Mouse (Mus musculus) lung, postnatal 10 days (tissue): ENCODE results near the gene Gpnmb.
A peak's percentile ranks its signal among the peaks of the same experiment; 100 is the strongest.

Experiments used
- DNase-seq: peaks from one replicate; pipeline ENCODE4 v3.0.0; 2021

Gpnmb gene

DNA sequence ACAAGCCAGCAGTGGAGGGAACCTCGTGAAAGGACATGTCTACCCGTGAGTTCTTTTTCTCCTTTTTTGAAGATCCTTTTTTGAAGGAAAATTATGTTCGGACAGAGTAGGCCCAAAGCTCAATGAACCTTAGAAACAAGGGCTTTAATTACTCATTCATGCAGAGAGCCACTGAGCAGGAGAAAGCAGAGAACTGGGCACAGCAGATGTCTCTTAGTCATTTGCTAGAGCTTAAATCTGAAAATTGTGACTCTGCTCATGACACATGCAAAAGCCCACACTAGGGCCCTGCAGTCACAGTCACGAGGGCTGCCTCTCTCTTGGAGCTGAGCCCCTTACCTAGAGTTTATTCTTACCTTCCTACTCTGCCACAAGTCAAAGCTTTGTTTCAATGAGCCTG, 3.6 kb upstream of the Gpnmb start:
- DNase-seq, result no peak

DNA sequence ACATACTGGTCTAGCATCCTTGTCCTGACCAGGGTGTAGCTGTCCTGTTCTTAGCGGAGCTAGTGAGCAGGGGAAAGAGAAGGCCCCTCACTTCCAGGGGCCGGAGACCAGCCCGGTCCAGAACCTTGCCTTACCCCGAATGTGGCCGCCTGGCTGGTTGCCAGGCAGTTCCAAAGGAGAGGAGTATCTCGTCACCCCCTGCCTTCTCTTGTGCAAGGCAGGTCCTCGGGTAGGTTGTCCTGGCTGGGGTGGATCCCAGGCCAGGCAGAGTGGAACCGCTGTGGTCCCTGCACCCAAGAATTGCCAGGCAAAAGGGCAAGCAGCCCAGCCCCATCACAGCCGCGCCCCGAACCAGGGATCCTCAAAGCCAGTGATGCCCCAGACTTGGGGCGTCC, 919 bp downstream of the Gpnmb start:
- DNase-seq, result no peak

- DNase-seq, result peak; percentile 82
These were observed 3.3 kb downstream of the Gpnmb start for GRCm38 (mm10) chr6:49039470-49040180.

DNA sequence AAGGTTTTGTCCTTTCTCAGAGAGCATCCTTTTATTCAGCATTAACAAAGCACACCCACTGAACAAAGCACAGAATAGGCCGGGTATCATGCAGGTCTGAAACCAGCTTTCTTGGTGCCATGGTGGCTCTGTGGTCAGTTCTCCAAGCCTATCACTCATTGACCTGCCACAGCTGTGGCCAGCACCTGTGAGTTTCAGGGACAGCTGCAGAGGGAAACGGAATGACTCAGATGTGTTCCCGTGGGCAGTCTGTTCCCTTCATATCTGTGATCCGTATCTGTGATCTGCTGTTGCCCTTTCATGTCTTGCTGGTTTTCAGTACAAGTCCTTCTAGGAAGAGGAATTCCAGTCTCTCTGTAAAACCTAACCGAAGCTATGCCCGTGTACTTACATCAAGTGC, 10.2 kb downstream of the Gpnmb start:
- no peak for DNase-seq

DNA sequence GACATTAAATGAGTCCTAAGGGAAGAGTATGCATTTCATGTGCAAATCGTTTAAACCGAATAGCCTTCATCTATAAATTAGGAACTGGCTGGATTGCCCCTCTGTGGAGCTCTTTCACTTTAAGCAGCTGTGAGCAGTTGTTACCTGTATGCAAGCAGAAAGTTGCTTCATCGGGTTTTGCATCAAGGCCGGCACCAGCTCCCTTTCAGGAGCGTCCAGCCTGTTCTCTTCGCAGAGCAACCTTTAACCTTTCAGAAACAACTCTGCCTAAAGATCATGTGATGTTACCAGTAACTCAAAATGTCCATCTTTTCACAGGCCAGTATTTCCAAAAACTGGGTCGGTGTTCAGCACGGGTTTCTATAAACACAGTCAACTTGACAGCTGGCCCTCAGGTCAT, 10.6 kb downstream of the Gpnmb start:
- DNase-seq, result no peak

DNA sequence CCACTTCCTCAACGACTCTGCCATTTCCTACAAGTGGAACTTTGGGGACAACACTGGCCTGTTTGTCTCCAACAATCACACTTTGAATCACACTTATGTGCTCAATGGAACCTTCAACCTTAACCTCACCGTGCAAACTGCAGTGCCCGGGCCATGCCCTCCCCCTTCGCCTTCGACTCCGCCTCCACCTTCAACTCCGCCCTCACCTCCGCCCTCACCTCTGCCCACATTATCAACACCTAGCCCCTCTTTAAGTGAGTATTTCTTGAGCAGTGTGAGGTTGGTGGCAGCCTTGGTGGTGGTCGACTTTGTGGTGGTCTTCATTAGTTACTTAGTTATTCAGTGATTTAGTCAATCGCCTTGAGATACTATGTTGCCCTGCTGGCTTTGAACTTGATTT, 11.5 kb downstream of the Gpnmb start:
- DNase-seq, result no peak

- no peak for DNase-seq
These were observed 12.0 kb downstream of the Gpnmb start for GRCm38 (mm10) chr6:49048395-49048794.

DNA sequence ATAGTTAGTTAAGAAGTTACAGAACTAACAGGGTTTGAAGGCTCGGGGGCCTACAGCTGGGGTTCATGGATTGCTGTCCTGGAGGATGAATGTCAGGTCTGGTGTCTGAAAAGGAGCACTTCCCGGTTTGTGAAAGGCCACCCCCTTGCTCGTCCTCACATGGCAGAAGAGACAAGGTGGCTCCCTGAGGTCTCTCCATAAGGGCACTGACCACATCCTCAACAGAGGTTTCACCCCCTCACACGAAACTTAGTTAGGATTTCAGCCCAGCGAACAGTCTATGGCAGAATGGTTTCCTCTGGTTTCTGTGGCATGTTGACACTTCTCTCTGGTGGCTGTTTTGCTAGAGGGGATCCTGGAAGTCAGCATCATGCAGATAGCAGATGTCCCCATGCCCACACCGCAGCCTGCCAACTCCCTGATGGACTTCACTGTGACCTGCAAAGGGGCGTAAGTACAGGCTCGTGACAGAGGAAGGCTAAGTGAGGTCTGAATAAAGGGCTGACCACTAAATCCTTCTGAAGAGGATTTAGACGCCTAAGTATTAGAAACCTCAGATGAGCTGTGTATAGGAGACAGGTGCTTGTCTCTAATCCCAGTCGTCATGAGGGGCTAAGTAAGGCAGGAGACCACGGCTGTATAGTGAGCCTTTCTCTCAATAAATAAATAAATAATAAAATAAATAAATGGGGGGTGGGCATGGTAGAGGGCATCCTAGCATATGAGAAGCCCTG, 14.5 kb downstream of the Gpnmb start:
- DNase-seq, result no peak

DNA sequence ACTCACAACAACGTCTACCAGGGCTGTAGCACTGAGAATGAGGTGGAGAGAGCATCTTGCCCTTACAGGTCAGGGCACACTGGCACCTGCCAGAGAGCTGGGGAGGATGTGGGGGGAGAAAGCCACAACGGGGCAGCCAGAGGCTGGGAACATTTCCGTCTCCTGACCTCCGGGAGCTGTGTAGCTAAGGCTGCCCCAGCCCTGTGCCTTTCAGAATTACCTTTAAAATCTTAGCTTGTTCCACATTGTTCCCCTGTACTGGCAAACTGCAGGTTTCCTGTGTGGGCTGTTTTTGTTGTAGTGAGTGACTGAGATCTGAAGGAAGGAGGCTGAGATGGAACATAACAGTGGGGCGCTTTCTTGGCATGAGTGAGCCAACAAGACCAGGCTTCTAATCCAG, 15.8 kb downstream of the Gpnmb start:
- no peak for DNase-seq

GRCm38 (mm10) chr6:49055256-49055733, 18.9 kb downstream of the Gpnmb start:
- DNase-seq, result no peak

- no peak for DNase-seq
These were observed 19.7 kb downstream of the Gpnmb start for GRCm38 (mm10) chr6:49056009-49056408.

- peak; percentile 84 for DNase-seq
These were observed 21.0 kb downstream of the Gpnmb start for GRCm38 (mm10) chr6:49057053-49058021.

- DNase-seq, result no peak
These were observed 32.0 kb downstream of the Gpnmb start for GRCm38 (mm10) chr6:49068361-49068760.

DNA sequence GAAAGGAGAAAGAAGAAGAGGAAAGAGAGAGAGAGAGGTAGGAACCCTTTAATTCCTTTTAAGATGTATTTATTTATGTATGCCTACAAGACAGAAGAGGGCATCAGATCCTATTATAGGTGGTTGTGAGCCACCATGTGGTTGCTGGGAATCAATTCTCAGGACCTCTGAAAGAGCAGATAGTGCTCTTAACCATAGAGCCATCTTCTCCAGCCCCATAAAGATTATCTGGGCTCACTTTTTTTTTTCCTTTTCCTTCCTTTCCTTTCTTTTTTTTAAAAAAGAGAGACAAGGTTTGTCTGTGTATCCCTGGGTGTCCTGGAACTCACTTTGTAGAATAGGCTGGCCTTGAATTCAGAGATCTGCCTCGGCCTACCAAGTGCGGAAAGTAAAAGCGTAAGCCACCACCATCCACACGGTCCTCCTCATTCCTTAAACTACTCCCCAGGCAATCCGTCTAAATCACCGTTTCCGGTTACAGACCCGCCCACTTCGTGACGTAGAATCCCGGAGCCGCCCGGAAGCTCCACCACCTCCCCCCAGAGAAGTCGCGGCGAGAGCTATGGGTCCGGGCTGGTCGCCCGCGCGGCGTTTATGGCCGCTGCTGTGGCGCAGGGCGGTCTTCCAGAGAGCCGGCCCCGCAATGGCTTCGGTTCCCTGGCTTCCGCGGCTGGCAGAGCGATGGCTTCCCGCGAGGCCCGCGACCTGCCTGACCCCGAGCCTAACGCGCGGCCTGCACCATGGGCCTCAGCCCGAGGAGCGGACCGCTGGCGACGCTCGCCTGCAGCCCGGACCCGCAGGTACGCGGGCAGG, 37.2 kb downstream of the Gpnmb start, which contains the start of gene Malsu1:
Gene Malsu1, plus strand, starts transcription at position 492 of the 813 bp plus-strand sequence.
- peak; percentile 97 for DNase-seq

- DNase-seq, result peak; percentile 21
These were observed 37.8 kb downstream of the Gpnmb start for GRCm38 (mm10) chr6:49074117-49074490.

- no peak for DNase-seq
These were observed 41.5 kb downstream of the Gpnmb start for GRCm38 (mm10) chr6:49077894-49078293.

DNA sequence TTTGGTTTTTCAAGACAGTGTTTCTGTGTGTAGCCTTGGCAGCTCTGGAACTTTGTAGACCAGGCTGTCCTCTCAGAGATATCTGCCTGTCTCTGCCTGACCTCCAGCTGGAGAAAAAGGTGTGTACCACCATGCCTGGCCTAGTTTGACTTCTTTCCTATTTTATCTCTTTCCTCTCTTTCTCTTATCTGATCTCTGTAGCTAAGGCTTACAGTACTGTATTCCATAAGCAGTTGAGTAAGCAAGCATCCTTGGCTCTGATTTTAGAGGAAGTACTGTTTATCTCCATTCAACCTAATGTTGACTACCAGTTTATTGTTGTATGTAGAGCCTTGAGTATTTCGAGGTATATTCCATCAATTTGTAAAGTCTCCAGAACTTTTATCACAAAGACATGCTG, 43.0 kb downstream of the Gpnmb start:
- DNase-seq, result no peak

- DNase-seq, result no peak
These were observed 46.7 kb downstream of the Gpnmb start for GRCm38 (mm10) chr6:49083008-49083407.

DNA sequence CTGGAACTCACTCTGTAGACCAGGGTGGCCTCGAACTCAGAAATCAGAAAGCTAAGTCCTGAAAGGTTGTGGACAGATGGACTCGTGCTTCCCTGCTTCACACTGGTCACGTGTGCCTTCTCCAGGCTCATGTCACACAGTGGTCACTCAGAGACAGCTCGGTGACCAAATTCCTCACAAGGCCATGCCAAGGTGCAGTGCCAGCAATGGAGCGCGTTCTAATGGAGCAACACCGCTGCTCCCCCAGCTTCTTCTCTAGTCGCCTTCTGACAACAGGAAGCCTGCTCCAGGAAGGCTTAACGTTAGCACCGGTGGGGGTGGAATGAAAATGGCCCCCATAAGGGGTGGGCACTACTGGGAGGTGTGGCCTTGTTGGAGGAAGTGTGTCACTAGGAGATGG, 58.6 kb downstream of the Gpnmb start:
- peak; percentile 24 for DNase-seq

GRCm38 (mm10) chr6:49096421-49096820, 60.1 kb downstream of the Gpnmb start:
- DNase-seq, result peak; percentile 82

- peak; percentile 93 for DNase-seq
These were observed 60.7 kb downstream of the Gpnmb start for GRCm38 (mm10) chr6:49096933-49097461.

DNA sequence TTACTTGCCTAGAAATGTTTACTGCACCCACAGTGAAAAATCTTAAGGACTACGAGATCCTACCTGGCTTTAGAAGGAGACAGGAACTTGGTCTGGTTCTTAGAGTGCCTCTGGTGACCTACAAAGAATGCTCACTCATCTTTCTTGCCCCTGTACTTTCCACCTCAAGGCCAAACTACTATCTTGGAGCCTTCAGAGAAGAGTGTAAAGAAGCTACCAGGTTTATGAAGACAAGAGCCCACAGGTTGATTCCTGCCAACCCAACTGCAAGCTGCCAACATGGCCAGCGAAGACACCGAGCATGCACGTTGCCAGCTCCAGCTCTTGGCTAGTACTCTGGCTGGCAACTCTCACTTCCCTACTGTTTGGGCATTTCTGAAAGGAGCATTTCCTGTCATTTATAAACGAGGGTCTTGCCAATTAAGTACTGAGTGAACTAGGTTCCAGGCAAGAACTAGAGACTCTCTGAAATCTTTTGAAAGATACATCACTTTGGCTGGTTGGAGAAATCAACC, 61.3 kb downstream of the Gpnmb start:
- DNase-seq, result peak; percentile 25
